Mouse (Mus musculus) CH12.LX (cell line): Measurements from ENCODE around the gene Gm42421. TPM values are rescaled to one million over a fixed set of nuclear protein-coding genes. Genes with fewer than 3 reads are reported as not detected.

Experiments
- DNase-seq: peaks from one replicate; pipeline ENCODE4 v3.0.0-alpha.2; 2013; ENCODE audit errors: extremely low read depth
- H3K27ac ChIP-seq: 2 replicates; pipeline ENCODE4 v1.5.1; 2012; ENCODE audit warnings: low read depth, mild to moderate bottlenecking, control low read depth, moderate library complexity; ENCODE audit not compliant: insufficient read depth
- H3K27me3 ChIP-seq: replicated peaks from 2 replicates; pipeline ENCODE3; 2012; ENCODE audit warnings: inconsistent platforms
- H3K36me3 ChIP-seq, 2 experiments: replicated peaks in 1 of 2; 2 replicates each; pipeline versions ENCODE3 to v1.6.1; 2012; ENCODE audit warnings: inconsistent platforms in 1 of 2, low read length in 1 of 2, mild to moderate bottlenecking in 1 of 2, mixed read lengths in 1 of 2, moderate library complexity in 1 of 2; ENCODE audit not compliant: control insufficient read depth in 1 of 2, insufficient read depth in 1 of 2
- H3K4me1 ChIP-seq, 2 experiments: 2 replicates each; pipeline ENCODE4 v1.6.1; 2012; ENCODE audit warnings: inconsistent platforms in 1 of 2, moderate library complexity in 1 of 2; ENCODE audit not compliant: insufficient read depth in 2 of 2, control insufficient read depth in 1 of 2
- H3K4me2 ChIP-seq: 2 replicates; pipeline ENCODE4 v1.6.1; 2012; ENCODE audit warnings: low read depth, mild to moderate bottlenecking, control low read depth; ENCODE audit not compliant: poor library complexity, insufficient read depth, severe bottlenecking
- H3K4me3 ChIP-seq, 3 experiments: fragments of 150-350 bp in 1 of 3; sonication (generic) in 1 of 3; replicated peaks in 1 of 3; 2 replicates each; pipeline versions ENCODE3 to v1.5.1; 2011 to 2012; ENCODE audit warnings: low read depth in 2 of 3, low read length in 2 of 3, mild to moderate bottlenecking in 2 of 3, moderate library complexity in 2 of 3, control low read depth in 1 of 3, improper control_type of control experiment in 1 of 3, inconsistent platforms in 1 of 3, mixed read lengths in 1 of 3; ENCODE audit not compliant: poor library complexity in 1 of 3
- H3K79me2 ChIP-seq: replicated peaks from 2 replicates; pipeline ENCODE4 v1.6.1; 2012; ENCODE audit warnings: mild to moderate bottlenecking, moderate library complexity; ENCODE audit not compliant: control insufficient read depth, poor library complexity, insufficient read depth, severe bottlenecking; ENCODE audit errors: extremely low read depth
- H3K9ac ChIP-seq: 2 replicates; pipeline ENCODE4 v1.6.1; 2012; ENCODE audit warnings: low read depth, mild to moderate bottlenecking, control low read depth, moderate library complexity; ENCODE audit not compliant: insufficient read depth
- H3K9me3 ChIP-seq: replicated peaks from 2 replicates; pipeline ENCODE3; 2012; ENCODE audit warnings: low read length, inconsistent platforms, mixed read lengths
- CHD1 ChIP-seq: IDR thresholded peaks from 2 replicates; pipeline ENCODE4 v1.6.1; 2012; ENCODE audit warnings: low read depth, low read length, improper control_type of control experiment, inconsistent platforms
- CHD2 ChIP-seq: IDR thresholded peaks from 2 replicates; pipeline ENCODE4 v1.6.1; 2011; ENCODE audit warnings: low read length, improper control_type of control experiment
- EP300 ChIP-seq: IDR thresholded peaks from 2 replicates; pipeline ENCODE4 v1.6.1; 2011; ENCODE audit warnings: low read length, improper control_type of control experiment
- HCFC1 ChIP-seq: IDR thresholded peaks from 2 replicates; pipeline ENCODE4 v1.6.1; 2012; ENCODE audit warnings: low read depth, mild to moderate bottlenecking, inconsistent platforms, low read length, improper control_type of control experiment
- IRF4 ChIP-seq: IDR thresholded peaks from 2 replicates; pipeline ENCODE4 v1.6.1; 2014; ENCODE audit warnings: low read depth, mild to moderate bottlenecking, inconsistent platforms, low read length, improper control_type of control experiment
- MAFK ChIP-seq: IDR thresholded peaks from 2 replicates; pipeline ENCODE4 v1.6.1; 2011; ENCODE audit warnings: low read length, improper control_type of control experiment; ENCODE audit not compliant: insufficient replicate concordance
- MAX ChIP-seq: IDR thresholded peaks from 2 replicates; pipeline ENCODE4 v1.6.1; 2011; ENCODE audit warnings: low read length, improper control_type of control experiment
- MEF2A ChIP-seq: IDR thresholded peaks from 2 replicates; pipeline ENCODE4 v1.6.1; 2014; ENCODE audit warnings: low read depth, mild to moderate bottlenecking, inconsistent platforms, low read length, improper control_type of control experiment, borderline replicate concordance
- MXI1 ChIP-seq: IDR thresholded peaks from 2 replicates; pipeline ENCODE4 v1.6.1; 2011; ENCODE audit warnings: mild to moderate bottlenecking, low read depth, low read length, improper control_type of control experiment
- MYC ChIP-seq: IDR thresholded peaks from 2 replicates; pipeline ENCODE4 v1.6.1; 2011; ENCODE audit warnings: low read depth, mild to moderate bottlenecking, improper control_type of control experiment, low read length
- NRF1 ChIP-seq: IDR thresholded peaks from 2 replicates; pipeline ENCODE4 v1.6.1; 2014; ENCODE audit warnings: low read depth, mild to moderate bottlenecking, inconsistent platforms, low read length, improper control_type of control experiment, moderate library complexity
- POLR2AphosphoS2 ChIP-seq: IDR thresholded peaks from 2 replicates; pipeline ENCODE4 v1.6.1; 2011; ENCODE audit warnings: low read depth, low read length, improper control_type of control experiment
- RCOR1 ChIP-seq: conservative IDR thresholded peaks from 2 replicates; pipeline ENCODE4 v1.6.1; 2012; ENCODE audit warnings: low read depth, mild to moderate bottlenecking, inconsistent platforms, low read length, improper control_type of control experiment
- SIN3A ChIP-seq: IDR thresholded peaks from 2 replicates; pipeline ENCODE4 v1.6.1; 2012; ENCODE audit warnings: low read length, improper control_type of control experiment, inconsistent platforms
- SMC3 ChIP-seq: IDR thresholded peaks from 2 replicates; pipeline ENCODE4 v1.6.1; 2011; ENCODE audit warnings: low read depth, low read length, improper control_type of control experiment
- TCF12 ChIP-seq: IDR thresholded peaks from 2 replicates; pipeline ENCODE4 v1.6.1; 2014; ENCODE audit warnings: low read depth, mild to moderate bottlenecking, inconsistent platforms, low read length, improper control_type of control experiment
- UBTF ChIP-seq: IDR thresholded peaks from 2 replicates; pipeline ENCODE4 v1.6.1; 2012; ENCODE audit warnings: low read depth, mild to moderate bottlenecking, inconsistent platforms, low read length, improper control_type of control experiment, moderate library complexity
- USF1 ChIP-seq: IDR thresholded peaks from 2 replicates; pipeline ENCODE4 v1.6.1; 2014; ENCODE audit warnings: low read depth, mild to moderate bottlenecking, inconsistent platforms, low read length, improper control_type of control experiment
- ZC3H11A ChIP-seq: IDR thresholded peaks from 2 replicates; pipeline ENCODE4 v1.6.1; 2012; ENCODE audit warnings: low read depth, mild to moderate bottlenecking, inconsistent platforms, low read length, improper control_type of control experiment
- ZKSCAN1 ChIP-seq: IDR thresholded peaks from 2 replicates; pipeline ENCODE4 v1.6.1; 2012; ENCODE audit warnings: low read depth, inconsistent platforms, low read length, improper control_type of control experiment, borderline replicate concordance
- dilution Hi-C: fragments of 300-500 bp; cut with MboI; formaldehyde crosslinking; loops from 2 replicates; pipeline ENCODE4 v1.14.3; 2020; ENCODE audit warnings: low sequenced_read_pairs; ENCODE audit not compliant: extremely low pct_unique_long_range_greater_than_20kb, extremely low pct_ligation_motif_present
- in situ Hi-C: fragments of 300-500 bp; cut with MboI; formaldehyde crosslinking; loops from 3 replicates; pipeline ENCODE4 v1.14.3; 2019; ENCODE audit warnings: low sequenced_read_pairs, low pct_ligation_motif_present, low pct_unique_long_range_greater_than_20kb, mixed read lengths
- polyA plus RNA-seq: library from polyadenylated mRNA; unstranded; fragments of >175 nt; gene quantifications from 2 replicates; pipeline ENCODE4 v1.2.1, GENCODE M21; 2012; ENCODE audit warnings: low read depth; ENCODE audit not compliant: insufficient read length
- total RNA-seq, 2 experiments: library from RNA; depleted of rRNA; stranded (reverse); fragments of 300-350 nt in 1 of 2; fragments of >200 nt in 1 of 2; gene quantifications; 2 replicates each; pipeline ENCODE4 v1.2.3; 2012 to 2014

Gm42421 gene
- total and polyA plus RNA-seq, 3 experiments, result 0.59 to 1.4 (median 1.0) TPM

DNA sequence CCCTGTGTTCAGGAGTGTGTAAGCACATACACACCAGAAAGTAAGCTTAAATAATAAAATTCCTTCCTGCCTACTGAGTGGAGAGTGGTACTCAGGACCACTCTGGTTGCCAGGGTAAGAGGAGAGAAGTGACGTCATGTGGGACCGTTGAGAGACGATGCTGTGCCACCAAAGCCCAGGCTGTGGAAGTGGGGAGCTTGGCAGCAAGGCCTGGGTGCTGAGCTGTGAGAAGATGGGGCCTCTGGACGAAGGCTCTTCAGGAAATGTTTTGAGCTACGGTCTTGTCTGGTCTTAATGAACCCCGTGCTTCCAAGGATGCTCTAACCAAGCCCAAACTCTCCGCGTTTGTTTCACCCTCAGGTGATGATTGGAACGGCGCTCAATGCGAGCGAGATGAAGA, 2.7 kb downstream of the Gm42421 start:
- dilution Hi-C loops, result no loop called here
- peaks cover 53 to 73% of the 10 kb centered on the region in 2 experiments for H3K36me3 ChIP-seq
- no peak for TF ChIP-seq TCF12

DNA sequence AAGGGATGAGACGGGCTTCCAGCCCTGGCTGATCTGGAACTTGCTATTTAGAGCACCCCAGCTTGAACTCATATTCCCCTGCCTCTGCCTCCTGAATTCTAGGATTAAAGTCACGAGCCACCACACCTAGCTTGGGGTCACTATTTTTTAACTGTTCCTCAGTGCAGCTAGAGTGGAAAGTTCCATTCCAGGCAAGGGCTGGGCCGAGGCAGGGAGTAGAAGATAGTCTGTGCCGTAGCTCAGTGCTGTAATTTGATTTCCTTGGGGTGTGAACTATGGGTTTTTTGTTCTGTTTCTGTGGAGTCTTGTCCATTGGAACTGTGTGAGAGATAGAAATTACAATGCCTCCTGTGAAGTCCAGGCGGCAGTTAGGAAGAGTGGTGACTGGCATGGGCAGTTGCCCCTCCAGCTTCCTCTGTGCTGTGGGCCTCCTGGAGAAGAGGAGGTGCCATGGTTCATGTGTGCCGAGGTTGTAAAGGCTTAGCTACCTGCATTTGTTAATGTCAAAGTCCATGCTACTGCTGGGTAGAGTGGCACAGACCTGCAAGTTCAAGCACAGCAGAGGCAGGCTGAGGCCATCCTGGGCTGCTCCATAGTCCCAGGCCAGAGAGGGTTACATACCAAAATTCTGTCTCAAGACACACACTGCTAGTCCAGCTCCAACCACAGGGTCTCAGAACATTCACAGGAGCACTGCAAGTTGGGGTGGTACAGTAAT, 4.0 kb downstream of the Gm42421 start:
- Histone ChIP-seq H3K9me3 (no peaks in the 10 kb centered on the region), H3K36me3 (peaks cover 42 to 59% of the 10 kb centered on the region in 2 experiments), H3K4me3 (no peak overlapping the region), H3K79me2 (no peaks in the 10 kb centered on the region), H3K4me1 (no peaks in the 10 kb centered on the region), H3K27ac (no peak overlapping the region), H3K4me2 (no peak overlapping the region), H3K27me3 (no peaks in the 10 kb centered on the region), H3K9ac (no peak overlapping the region)
- dilution Hi-C loops, result no loop called here
- no peak for DNase-seq
- in situ Hi-C loops, result no loop called here
- TF ChIP-seq MAFK, result no peak
- TF ChIP-seq SIN3A, result no peak
- no peak for TF ChIP-seq MEF2A
- no peak for TF ChIP-seq ZC3H11A
- TF ChIP-seq IRF4, result no peak
- no peak for TF ChIP-seq POLR2AphosphoS2
- TF ChIP-seq UBTF, result no peak
- TF ChIP-seq SMC3, result no peak
- TF ChIP-seq ZKSCAN1, result no peak
- TF ChIP-seq EP300, result no peak
- TF ChIP-seq HCFC1, result no peak
- no peak for TF ChIP-seq MAX
- no peak for TF ChIP-seq TCF12
- no peak for TF ChIP-seq USF1

More for the DNA sequence above, 2.7 kb downstream of the Gm42421 start:
- H3K9ac ChIP-seq, result no peak overlapping the region
- in situ Hi-C loops, result no loop called here
- no peaks in the 10 kb centered on the region for H3K9me3 ChIP-seq
- no peak overlapping the region for H3K27ac ChIP-seq
- no peak overlapping the region for H3K4me3 ChIP-seq
- no peaks in the 10 kb centered on the region for H3K4me1 ChIP-seq
- no peak for DNase-seq
- no peaks in the 10 kb centered on the region for H3K27me3 ChIP-seq
- no peaks in the 10 kb centered on the region for H3K79me2 ChIP-seq
- H3K4me2 ChIP-seq, result no peak overlapping the region

GRCm38 (mm10) chr5:143932831-143933230, 4.9 kb downstream of the Gm42421 start, which contains the start of gene Rsph10b:
Gene Rsph10b, plus strand, starts transcription at chr5:143933035.
- no peaks in the 10 kb centered on the region for H3K4me1 ChIP-seq
- peaks cover 37 to 56% of the 10 kb centered on the region in 2 experiments for H3K36me3 ChIP-seq
- H3K4me2 ChIP-seq, result no peak within 1 kb of the TSS
- H3K9me3 ChIP-seq, result no peaks in the 10 kb centered on the region
- dilution Hi-C loops (no loop called here), in situ Hi-C loops (no loop called here)
- H3K27ac ChIP-seq, result no peak within 1 kb of the TSS
- no peaks in the 10 kb centered on the region for H3K79me2 ChIP-seq
- no peak for TF ChIP-seq SIN3A
- no peak for TF ChIP-seq RCOR1
- no peak for TF ChIP-seq POLR2AphosphoS2
- no peak for TF ChIP-seq TCF12
- no peak for TF ChIP-seq EP300
- TF ChIP-seq CHD1, result no peak
- TF ChIP-seq MXI1, result no peak
- no peak for TF ChIP-seq NRF1
- TF ChIP-seq UBTF, result no peak
- no peak for TF ChIP-seq CHD2
- no peak for TF ChIP-seq MYC
- no peak for DNase-seq
- no peak within 1 kb of the TSS for H3K9ac ChIP-seq
- no peaks in the 10 kb centered on the region for H3K27me3 ChIP-seq
- no peak within 1 kb of the TSS for H3K4me3 ChIP-seq
